Mouse (Mus musculus) megakaryocyte, adult 5-6 weeks (primary cell): ENCODE measurements at regions not wholly inside any gene's neighbourhood (a gene's known extent, or its start where the extent isn't known, plus 50 kb on each side); places are given as distances from the start of the nearest gene placed in this dataset.
A peak's percentile ranks its signal among the peaks of the same experiment; 100 is the strongest.

Source experiments
- ATAC-seq: 2 replicates; pipeline ENCODE4 v1.8.0; 2016; ENCODE audit warnings: mild to moderate bottlenecking, inconsistent platforms; ENCODE audit not compliant: poor library complexity, severe bottlenecking

DNA sequence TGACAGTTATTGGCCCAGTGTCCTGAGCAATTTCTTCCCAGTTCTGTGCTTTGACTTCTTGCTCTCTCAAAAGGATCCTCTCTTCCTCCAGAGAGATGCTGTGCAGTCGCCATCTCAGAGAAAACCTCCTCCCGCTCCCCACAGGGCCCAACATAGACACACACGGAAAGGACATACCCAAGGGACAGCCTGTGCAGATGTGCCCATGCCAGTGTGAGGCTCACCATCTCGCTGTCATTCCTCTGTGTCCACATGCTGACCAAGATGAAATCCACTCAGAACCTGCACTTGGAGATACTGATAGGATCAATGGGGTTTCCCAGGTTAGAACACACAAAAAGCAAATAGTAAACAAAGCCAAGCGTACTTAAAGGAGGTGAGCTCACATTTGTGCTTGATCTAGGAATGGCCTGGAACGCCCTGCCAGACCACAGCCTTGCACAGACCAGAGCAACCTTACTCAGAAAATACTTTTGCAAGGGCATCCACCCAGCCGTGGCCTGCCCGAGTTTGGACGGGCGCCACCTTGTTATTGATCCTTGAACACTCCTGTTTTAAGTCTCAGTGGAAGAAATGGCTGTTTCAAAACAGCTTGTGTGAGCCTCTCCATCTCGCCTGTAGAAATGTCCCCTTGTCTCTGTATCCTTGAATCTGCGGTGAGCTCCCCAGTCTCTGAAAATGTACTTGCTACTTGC is 131.7 kb downstream of the Ndufa10 start:
- ATAC-seq = no peak

GRCm38 (mm10) chr1:92340644-92341043 is 133.0 kb downstream of the Ndufa10 start:
- ATAC-seq = no peak

DNA sequence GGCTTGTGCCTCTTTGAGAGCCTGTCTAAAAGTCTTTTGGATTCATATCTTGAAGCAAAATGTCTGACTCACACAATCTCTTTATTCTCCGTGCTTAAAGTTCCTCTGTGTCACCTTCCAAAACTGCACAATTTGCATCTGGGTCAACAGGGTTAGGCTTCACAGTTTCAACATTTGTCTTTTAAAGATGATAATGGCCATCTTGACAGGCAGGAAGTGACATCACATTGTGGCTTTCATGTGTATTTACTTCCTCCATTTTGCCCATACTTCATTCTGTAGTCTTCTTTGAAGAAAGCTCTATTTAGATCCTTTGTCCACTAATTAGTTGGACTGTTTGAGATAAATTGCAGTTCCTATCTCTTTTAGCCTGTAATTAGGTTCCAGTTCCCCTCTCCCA is 135.1 kb downstream of the Ndufa10 start:
- ATAC-seq = peak; percentile 70

DNA sequence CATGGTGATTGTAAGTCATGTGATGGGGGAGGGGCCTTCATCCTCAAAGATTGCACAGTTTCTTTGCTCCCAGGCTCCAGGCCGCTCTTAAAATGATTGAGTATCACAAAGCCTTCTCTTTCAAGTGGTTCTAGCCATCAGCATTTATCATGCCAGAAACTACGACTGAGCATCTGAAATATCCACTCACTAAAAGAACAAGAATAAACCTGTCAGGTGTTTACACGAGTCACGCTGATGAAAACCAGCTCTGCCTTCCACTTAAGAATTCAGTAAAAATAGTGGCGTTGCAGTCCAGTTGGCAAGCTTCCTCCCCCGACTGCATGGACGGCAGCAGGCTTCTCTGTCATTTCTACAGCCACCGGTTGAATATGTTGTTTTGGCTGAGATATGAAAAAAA is 136.2 kb downstream of the Ndufa10 start:
- no peak for ATAC-seq

DNA sequence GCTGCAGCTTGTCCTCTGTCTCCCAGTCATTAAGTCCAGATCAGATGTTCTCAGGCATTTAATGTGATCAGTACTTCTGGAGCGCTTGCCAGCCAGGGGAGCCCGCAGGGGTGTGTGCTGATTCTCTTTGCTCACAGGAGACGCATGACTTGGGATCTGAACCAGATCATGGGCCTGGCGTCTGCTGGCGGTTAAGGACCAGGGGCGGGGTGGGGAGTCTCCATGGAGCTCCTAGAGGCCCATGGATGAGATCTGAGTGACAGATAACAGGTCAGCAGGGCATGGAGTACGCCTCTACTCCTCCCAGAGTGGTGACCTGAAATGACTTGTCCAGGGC is 136.7 kb upstream of the Hdac4 start:
- no peak for ATAC-seq

- peak; percentile 89 for ATAC-seq
Measured at GRCm38 (mm10) chr1:92331559-92332247, 136.2 kb upstream of the Hdac4 start.

GRCm38 (mm10) chr1:92330181-92330580 is 134.7 kb upstream of the Hdac4 start:
- ATAC-seq = no peak

- no peak for ATAC-seq
Measured at GRCm38 (mm10) chr1:92329491-92329890, 134.0 kb upstream of the Hdac4 start.

DNA sequence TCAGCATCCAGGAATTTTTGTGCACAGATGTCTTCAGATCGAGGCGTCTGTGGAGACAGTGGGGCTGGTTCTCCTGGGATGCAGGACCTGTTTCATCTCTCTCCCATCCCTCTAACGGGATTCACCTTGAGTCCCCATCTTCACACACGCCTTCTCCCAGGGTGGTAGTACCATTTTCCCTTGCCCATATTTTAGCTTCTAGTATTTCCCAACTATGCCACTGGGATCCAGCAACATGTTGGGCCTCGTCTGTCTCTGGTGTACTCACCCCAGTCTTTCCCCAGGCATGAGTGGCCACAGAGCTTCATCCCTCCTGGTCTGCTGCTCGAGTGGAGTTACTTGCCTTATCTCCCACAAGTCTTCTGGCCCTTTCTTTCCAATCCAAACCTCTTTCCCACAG is 131.6 kb upstream of the Hdac4 start:
- no peak for ATAC-seq

GRCm38 (mm10) chr1:92325281-92325680 is 129.8 kb upstream of the Hdac4 start:
- ATAC-seq = no peak

GRCm38 (mm10) chr1:92324091-92324950 is 128.8 kb upstream of the Hdac4 start:
- no peak for ATAC-seq

GRCm38 (mm10) chr1:92317131-92317530 is 121.6 kb upstream of the Hdac4 start:
- ATAC-seq = no peak

- ATAC-seq = no peak
Measured at GRCm38 (mm10) chr1:92316191-92316723, 120.8 kb upstream of the Hdac4 start.

- no peak for ATAC-seq
Measured at GRCm38 (mm10) chr1:92313001-92313597, 117.6 kb upstream of the Hdac4 start.

DNA sequence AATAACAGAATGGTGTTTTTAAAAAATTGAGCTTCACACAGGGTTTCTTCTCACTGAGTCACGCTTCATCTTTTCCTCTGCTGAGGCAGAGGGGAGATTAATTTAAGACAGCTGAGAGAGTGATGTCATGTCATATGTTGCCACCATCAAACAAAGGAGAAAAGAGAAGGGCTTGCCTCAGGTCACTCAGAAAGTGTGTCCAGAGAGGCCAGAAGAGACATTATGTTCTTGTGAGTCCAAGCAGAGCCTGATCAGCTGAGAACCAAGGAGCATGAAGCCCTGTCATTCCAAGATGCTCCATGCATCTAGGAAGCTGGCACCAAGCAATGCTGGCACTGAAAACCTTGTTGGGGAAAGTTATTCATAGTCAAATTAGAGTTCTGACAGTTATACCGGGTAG is 114.4 kb upstream of the Hdac4 start:
- no peak for ATAC-seq

DNA sequence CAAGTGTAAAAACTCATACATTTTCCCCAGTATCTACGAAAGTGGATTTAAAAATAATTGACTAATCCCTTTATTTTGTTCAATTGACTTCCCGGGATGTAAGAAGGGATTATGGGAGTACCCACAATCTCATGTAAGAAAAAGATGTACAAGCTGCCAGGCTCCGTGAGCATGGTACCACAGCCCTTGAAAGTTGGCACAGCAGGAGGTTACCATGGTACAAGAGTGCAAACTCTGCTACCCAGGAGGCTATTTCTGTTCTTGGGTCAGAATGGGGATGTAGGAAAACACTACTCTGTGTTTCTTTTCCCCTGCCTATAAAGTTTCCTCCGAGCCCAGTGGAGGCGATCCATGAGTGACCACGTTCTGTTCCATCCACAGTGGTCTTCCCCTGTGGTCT is 113.9 kb upstream of the Hdac4 start:
- ATAC-seq = no peak

DNA sequence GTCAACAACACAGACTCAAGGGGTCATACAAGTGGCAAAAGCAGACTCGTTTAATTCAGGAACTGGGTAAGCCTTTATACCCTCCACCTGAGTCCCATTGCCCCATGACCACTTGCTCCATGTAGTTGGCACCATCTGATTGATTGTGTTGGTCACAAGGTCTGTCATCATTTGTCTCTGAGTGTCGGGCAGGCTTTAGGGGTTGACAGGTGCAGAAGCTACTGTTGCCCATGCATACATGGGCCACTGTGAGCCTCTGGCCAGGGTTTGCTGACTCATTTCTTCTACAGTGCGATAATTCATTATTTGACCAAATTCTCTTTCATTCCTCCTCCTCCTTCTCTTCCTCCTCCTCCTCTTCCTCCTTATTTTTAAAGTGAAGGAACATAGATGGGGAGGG is 113.0 kb upstream of the Hdac4 start:
- ATAC-seq = no peak

DNA sequence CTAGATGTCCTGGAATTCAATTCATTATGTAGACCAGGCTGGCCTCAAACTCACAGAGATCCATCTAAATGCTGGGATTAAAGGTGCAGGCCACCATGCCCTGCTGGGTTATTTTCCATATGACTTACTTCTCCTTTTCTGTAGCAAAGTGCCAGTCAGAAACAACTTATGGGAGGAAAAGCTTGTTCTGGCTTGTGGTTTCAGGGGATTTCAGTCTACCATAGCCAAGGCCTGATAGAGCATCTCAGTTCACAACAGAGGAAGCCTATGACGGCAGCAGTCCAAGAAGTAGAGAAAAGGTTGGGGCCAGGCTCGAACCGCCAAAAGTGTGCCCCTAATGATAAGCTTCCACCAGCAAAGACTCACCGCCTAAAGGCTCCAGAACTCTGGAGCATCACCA is 110.5 kb upstream of the Hdac4 start:
- no peak for ATAC-seq

DNA sequence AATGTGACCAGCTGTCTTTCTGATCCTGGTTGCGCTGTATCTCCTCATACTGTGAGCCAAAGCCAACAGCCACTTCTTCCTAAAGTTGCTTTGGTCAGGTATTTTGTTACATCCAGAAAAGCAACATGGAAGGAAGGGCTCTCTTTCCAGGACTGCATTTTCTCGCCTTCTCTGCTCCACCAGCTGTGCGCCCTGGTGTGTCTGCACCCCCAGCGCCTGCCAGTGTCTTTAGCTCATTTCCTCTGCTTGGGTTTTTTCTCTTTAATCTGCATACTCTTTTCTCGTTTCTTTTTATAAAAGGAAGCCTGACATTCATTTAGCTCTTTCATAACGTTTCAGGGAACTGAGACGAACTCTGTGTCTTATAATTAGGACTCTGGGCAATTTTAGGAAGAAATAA is 103.5 kb upstream of the Hdac4 start:
- ATAC-seq = no peak

DNA sequence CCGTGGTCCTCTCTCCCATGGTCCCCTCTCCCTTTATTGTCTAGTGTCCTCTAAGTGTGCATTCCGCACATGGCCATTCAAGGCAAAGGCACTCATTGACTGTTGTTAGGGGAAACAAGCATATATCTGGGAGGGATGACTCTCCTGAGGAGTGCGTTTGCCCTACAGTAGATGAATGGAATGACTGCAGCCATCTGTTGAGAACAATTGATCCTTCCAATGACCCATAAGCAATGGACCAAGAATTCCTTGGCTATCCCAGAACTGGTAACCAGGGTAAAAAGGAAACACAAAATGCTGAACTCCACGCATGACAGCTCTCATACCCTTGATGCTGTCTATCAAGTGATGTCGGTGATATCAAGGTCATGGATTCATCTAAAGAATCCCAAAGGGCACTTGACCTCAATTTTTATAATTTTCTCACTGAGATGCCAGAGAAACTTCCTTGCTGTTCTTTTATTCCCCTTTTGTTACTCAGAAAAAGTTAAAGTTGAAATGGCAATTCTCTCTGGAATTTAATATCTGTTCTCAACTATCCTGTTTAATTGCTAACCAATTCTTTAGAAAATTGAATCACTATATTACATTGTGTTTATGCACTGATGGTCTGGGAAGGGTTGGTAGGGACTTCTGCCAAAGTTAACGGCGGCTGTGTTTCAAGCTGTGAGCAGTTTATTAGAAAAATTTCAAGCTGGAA is 97.3 kb upstream of the Hdac4 start:
- ATAC-seq = no peak

DNA sequence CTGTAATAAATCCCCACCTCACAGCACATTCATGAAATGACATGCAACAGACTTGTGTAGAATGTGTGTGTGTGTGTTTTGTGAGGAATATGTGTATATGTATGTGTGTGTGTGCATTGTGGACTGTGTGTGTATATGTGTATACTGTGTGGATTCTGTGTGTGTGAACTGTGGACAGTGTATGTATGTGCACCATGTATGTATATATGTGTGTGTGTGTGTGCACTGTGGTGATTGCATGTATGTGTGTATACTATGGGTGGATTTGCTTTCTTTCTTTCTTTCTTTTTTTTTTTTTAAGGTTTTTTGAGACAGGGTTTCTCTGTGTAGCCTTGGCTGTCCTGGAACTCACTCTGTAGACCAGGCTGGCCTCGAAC is 91.5 kb upstream of the Hdac4 start:
- no peak for ATAC-seq
